Mouse (Mus musculus): ENCODE measurements around the gene Mical3. TPM values are rescaled to one million over a fixed set of nuclear protein-coding genes. Genes with fewer than 3 reads are reported as not detected.
A peak's percentile ranks its signal among the peaks of the same experiment; 100 is the strongest.
"Not testable (repeated sequence)": the region's sequence is repeated elsewhere in the genome, so short reads cannot be mapped to it uniquely, and the experiment has no call there.

The Mical3 gene
- total RNA-seq, 2 experiments from 2014 or later, result 114 to 124 TPM

DNA sequence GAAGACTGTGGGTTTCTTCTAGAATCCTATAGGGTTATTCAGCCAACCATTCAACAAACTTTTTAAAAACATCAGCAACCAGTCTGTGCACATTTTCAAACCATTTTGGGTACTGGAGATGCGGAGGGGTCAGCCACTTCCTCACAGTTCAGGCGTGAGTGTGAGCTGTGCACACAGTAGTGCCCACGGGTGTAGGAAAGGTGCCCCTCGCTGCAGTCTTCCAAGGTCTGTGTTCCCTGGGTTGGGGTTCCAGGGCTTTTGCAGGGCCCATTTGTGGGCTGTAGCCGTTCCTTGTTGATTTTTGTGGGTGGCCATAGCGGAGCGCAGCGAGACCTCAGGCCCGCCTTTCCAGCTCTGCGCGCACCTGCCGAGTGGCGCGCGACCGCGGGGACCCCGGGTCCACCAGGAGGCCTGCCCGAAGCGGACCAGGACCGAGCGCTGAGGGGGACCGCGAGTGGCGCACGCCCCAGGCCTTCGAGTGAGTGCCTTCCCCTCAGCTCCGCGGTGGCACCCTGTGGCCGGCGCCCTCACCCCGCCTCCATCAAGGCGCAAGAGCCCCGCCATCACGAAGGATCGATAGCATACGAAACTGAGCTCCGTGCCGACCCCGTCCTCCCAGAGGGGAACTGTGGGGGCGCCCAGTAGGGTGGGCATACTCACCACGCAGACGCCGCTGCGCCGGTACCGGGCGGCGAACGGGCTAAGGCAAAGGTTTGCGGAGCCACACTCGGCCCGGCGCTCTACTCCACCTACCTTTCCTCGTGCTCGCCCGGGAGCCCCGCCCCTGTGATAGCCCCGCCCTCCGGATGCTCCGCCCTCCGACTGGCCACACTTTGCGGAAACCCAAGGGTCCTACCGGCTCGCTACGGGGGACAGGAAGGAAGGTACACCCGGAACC lies 214.5 kb downstream of the Mical3 start, which contains the start of gene Bid:
Gene Bid, minus strand, starts transcription at position 780 of the 898 bp plus-strand sequence.
- DNase-seq, result peak; percentile 85 to 90
- intact Hi-C loops (cut with DNase I), result no loop called here

DNA sequence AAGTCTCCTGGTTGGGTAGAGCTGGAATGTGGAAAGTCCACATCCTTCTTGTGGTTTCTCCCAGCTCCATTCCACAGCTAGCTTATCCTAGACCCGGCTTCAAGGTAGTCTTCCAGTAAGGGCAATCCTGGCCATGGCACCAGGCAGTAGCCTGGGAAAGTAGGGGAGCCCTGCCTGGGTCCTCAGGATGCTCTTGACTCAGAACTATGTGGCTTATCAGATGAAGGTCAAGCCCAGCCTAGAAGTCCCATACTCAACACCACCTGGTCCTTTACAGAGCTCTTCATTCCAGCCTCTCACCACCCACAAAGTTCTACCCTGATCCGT lies 215.2 kb downstream of the Mical3 start:
- DNase-seq, result no peak
- intact Hi-C loops (cut with DNase I), result no loop called here

DNA sequence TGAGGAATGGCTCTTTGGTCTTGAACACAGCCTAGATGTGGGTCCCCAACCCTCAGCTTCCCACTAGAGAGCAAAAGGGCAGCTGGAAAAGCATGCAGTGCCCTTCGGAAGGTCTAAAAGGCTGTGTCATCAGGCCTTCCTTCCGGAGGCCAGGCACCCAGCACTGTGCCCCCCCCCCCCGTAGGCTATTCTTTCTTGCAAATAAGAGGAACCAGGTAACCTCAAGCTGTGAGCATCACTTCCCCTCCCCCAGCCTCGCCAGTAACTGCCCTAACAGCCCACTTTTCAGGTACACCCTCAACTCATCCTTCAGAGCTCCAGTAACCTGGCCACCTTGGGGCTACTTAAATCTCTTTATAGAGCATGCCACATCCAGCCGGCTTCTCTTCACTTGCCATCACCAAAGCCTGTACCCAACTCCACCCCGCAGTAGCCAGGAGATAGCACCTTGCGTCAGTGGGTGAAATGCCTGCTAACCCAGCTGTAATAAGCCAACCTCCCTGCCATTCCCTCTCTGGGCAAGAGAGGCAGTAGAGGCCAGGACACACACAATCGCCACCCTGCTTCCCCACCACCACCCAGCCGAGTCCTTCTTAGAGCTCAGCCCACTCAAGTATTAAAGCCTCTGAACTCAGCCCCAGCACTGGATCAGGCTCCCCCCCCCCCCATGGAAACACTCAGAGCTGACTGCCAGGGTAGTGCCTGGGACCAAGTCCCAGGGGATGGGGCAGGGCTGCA lies 215.7 kb downstream of the Mical3 start:
- intact Hi-C loops (cut with DNase I), result no loop called here
- no peak for DNase-seq

DNA sequence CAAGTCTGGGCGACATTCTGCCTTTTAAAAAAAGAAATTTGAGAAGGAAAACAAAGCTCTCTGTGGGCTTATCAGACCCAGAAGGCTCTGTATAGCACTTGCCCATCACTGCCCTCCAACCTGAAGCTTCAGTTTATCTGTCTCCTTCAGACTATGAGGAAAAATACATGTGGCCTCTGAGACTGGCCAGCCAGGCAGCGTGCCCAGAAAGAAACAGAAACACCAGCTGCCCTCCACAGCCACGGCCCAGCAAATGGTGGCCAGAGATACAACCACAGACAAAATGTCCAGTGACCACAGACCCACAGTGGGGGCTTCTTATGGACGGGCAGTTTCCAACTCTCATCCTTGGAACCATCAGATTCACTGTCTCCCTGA lies 216.3 kb downstream of the Mical3 start:
- intact Hi-C loops (cut with DNase I), result no loop called here
- no peak for DNase-seq

DNA sequence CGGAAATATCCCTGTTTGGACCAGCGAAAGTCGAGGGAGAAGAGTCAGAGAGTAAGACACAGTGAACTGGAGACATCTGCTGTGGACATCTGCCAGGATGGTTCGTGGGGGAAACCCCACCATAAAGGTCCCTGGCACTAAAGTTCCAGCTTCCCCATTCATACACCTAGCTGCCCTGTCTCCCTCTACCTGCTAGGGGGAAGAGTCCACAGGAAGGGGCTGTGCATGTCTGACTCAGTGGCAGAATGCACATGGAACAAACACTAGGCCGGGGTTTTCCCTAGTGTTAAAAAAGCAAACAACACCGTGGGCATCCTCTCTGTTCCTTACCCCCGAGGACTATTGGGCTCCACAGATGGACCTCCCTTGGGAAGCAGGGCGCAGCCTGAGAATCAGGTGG lies 217.0 kb downstream of the Mical3 start:
- intact Hi-C loops (cut with DNase I), result no loop called here

DNA sequence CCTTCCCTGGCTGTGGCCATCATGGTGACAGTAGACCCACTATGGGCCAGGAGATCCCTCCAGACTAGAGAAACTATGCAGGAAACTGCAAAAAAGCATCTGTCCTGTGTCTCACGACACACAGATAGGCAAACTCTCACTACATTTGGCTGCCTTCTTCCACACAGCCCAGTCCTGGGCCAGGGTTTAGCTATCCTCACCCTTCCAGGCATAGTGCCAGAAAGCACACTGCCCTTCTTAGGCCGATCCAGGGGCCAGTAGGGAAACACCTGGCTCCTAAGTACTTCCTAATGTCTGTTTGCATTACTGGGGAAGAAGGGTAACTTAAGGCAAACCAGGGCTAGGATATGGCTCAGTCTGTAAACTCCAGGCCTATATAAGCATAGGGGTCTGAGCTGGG lies 217.9 kb downstream of the Mical3 start:
- DNase-seq, result peak in 1 of 2 experiments; percentile 36
- intact Hi-C loops (cut with DNase I), result no loop called here

More for the DNA sequence above, 217.0 kb downstream of the Mical3 start:
- no peak for DNase-seq

DNA sequence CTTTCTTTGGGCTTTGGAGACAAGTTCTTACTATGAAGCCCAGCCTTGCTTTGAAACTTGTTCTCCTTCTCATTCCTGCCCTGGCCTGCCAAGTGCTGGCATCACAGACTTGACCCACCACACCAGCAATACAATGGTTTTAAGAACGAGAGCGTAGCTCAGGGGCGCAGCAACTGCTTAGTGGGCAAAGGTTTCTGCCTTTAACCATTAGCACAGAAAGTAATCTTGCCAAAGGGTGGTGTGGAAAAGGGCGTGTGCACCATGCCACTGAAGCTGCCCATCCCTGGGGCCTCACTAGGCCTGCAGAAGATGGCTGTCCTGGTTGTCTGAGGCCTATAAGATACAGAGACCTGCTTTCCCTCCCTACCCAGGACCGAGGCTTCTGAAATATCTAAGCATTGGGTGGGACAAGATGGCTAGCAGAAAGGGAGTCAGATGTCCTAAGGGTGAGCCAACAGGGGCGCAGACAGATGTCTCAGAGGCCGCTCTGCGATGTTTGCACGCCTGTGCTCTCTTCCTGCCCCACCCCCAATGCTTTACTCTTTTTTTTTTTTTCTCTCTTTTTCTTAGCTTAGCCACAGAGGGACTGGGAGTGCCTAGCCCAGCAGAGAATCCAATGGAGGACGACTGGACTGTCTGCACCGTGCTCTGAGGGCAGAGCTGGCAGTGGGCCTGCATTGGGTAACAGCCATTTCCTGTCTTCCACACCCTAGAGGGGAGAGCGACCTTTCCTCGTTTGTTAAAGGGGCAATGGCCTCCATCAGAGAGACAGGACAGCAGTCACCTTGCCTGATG lies 219.4 kb downstream of the Mical3 start:
- intact Hi-C loops (cut with DNase I), result no loop called here
- DNase-seq, result peak; percentile 23 to 37

DNA sequence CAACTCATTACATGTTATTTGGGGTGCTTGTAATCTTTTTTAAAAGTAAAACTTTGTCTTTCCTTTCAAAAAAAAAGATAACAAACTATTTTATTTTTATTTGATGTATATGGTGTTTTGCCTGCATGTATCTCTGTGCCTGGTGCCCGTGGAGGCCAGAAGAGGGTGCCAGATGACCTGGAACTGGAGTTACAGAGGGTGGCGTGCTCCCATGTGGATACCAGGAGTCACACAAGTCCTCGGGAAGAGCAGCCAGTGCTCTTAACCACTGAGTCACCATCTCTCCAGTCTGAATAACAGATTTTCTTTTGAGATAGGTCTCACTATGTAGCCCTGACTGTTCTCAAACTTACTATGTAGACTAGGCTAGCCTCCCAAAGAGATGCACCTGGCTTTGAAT lies 221.3 kb downstream of the Mical3 start:
- no peak for DNase-seq
- intact Hi-C loops (cut with DNase I), result no loop called here

DNA sequence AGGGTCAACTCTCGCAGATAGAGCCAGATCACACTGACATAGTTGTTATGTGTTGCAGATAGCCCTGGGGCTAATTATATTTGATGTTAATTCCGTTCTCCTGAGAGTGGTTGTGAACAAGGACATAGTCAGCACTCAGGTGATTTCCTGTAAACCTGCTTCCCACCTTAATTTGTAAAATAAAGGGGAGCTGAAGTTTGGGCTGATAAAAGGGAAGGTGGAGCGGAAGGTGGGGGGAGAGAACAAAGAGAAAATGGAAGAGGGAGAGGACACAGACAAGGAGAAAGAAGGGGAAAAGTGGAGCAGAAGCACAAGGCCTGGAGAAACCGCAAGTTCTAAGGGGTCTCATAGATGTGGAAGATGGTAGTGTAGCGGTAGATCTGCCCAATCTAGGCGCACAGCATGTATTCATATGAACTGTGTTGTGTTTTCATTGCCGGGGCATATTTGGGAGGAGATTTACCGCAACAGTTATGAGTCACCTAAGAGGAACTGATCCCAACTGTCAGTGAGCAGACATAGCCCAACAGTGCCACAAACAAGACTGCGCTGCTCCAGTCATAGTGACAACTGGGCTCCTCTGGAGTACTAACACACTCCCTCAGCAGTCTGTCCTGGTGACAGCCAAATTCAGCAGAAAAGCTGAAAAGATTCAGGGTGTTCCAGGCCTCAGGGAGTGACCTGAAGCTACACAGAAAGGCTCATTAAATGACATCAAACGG lies 222.8 kb downstream of the Mical3 start:
- intact Hi-C loops (cut with DNase I); DNase-seq: not testable (repeated sequence)

DNA sequence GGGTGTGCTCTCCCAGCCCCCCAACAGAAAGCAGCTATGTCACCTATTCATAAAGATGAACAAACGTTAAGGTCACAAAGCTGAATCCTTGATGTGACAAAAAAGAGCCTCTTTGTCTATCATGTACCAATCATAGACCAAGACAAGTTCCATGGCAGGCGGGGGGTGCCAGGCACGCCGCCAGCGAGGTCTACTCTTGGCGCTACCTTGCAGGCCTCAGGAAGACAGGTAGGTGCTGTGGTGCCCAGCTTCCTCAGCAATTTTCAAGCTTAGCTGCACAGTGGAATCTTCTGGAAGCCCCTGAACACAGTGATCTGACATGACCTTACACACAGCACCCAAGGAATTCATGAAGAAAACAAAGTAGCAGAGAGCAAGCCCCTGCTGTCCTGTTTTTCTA lies 224.3 kb downstream of the Mical3 start:
- DNase-seq, result no peak
- intact Hi-C loops (cut with DNase I), result no loop called here

DNA sequence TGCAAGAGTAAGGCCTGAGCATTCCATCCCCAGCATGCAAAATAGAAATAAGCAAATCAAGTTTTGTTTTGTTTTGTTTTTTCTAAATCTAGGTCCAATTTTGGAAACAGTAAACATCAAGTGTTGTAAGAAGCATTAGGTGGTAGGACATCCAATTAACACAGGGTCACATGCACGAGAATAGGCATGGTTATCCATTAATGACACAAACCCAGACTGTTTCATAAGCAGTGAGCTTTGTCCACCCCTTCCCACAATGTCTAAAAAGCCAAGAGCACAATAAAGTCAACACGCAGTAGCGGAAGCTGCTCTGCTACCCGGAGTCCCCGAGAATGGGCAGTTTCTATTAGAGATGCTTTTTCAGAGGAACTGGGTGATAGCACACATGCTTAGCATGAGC lies 225.7 kb downstream of the Mical3 start:
- intact Hi-C loops (cut with DNase I), result no loop called here
- DNase-seq, result no peak

DNA sequence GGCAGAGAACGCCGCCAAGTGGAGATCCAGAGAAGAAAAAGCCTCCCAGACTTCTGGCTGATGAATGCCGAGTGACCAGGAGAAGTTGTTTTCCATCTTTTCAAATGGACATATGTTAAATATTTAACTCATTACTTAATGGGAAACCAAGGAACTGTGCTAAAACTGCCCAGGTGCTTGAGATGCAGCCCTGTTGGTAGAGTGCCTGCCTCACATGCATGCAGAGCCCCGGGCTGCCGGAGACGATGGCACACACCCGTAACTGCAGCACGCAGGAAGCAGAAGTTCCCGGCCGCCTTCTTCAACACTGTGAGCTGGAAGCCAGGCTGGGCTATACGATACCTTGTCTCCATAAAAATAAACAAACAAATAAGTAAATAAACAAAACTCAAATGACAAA lies 226.8 kb downstream of the Mical3 start:
- intact Hi-C loops (cut with DNase I), result loop anchor here (5.0 kb wide), 1 partner anchor 228 kb away; the partner anchor contains the start of gene Mical3
- DNase-seq, result no peak

DNA sequence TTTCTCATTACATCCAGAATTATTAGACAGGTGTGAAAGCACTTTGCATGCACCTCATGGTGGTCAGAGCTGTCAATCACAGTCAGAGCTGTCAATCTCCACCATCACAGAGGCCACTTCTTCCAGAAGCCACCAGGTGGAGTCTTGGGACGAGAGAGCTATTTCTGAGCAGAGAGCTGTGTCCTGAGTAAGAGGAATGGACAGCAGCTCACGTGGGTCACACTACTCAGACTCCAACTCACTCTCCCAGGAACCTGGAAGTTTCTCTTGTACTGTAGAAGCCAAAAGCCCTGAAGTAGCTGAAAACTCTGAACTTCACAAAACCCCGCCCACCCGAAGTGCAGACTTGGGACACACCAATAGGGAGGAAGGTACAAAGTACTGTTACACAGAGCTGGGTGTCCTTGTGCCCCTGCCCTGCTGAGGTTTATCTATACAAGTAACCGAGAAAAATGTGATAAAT lies 227.3 kb downstream of the Mical3 start:
- intact Hi-C loops (cut with DNase I), result loop anchor here (5.0 kb wide), 1 partner anchor 229 kb away; the partner anchor contains the start of gene Mical3
- DNase-seq, result peak in 1 of 2 experiments; percentile 40

DNA sequence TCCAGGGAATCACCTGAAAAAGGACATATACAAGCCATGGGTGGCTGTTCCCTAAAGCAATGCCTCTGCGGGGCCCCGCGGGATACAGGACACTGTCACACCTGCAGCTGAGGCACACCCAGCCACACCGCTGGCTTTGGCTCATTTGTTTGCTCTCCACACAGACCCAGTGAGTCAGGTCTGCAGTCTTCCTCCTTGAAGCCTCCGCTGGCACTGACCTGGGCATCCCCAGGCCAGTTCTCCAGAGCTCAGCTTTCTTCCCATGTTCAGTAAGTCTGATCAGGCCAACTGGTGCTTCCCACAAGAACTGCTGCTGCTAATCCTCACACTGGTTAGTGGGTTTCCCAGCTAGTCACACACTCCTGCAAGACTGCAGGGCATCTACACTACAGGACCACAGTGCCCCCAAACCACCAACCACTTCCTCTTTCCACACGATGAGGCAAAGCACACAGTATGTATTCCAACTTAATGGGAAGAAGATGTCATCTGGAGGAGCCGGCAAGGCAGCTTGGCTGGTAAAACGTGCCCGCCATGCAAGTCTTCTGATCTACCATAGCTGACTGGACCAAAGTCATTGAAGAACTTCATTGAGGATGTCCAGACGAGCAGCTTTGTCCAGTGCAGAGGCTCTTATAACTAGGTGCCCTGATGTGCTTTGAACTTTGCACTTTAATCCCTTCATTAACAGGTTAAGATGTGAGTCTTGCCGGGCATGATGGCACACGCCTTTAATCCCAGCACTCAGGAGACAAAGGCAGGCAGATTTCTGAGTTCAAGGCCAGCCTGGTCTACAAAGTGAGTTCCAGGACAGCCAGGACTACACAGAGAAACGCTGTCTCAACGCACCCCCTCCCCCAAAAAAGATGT lies 228.8 kb downstream of the Mical3 start:
- intact Hi-C loops (cut with DNase I), result loop anchor here (2.0 to 5.0 kb wide), 2 partner anchors 230 to 277 kb away; partner anchors contain the start of gene Mical3

DNA sequence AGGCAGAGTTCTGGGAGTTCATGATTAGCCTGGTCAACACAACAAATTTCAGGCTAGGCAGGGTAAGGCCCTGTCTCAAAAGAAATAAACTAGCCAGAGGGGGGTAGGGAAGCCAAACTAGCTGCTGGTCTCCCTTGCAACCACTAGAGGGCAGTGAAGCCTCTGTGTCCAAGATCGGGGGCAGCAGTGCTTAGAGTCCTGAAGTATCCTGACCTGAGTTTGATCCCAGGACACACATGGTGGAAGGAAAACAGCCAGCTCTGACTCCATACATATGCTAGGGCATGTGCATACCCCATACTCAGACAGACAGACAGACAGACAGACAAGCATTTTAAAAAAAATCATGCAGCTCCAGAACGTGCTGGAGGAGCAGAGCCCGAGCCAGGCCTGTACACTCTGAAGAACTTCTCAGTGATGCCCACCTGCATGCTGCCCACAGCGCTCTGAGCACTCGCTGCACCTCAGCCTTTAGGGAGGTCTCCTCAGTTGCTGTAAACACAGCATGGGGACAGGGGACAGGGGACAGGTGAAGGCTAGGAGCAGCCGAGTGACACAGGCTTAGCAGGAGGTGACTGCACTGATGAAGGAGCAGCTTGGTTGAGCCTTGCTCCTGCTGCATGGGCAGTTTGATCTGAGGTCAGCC lies 232.5 kb downstream of the Mical3 start:
- DNase-seq, result peak; percentile 28 to 64
- intact Hi-C loops (cut with DNase I), result no loop called here

More for the DNA sequence above, 228.8 kb downstream of the Mical3 start:
- no peak for DNase-seq

DNA sequence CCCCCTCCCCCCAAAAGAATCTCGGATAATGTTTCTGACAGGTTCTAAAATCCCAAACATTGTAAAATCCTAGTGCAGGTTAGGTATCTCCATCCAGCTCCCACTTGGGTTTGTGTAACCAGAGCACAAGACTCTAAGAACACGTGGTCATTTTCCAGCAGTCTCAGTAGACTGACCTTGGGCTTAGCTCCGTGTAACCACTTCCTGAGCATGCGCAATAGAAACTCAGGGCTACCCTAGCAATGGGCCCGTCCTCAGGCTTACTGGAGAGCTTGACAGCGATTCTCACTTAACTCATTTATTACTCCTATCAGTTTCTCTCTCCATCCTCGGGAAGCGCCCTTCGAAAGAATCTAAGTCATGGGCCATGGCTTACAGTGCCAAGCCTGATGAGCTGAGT lies 236.3 kb downstream of the Mical3 start:
- no peak for DNase-seq
- intact Hi-C loops (cut with DNase I), result no loop called here

DNA sequence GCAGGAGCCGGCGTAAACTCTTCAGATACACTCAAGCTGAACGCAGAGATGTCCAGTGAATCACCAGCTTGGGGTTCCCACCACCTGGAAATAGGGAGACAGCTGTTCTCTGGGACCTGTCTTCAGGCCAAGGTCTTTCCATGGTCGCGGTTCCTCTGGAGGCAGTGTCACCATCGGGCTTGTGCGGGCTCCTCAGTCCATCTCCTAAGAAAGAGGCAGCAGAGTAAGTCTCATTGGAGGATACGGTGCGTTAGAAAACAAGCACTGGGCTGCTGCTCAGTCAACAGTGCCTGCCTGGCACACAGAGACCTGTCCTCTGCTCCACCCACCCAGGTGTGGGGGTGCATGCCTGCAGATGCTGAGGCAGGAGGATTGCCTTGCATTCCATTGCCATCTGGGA lies 236.7 kb downstream of the Mical3 start:
- intact Hi-C loops (cut with DNase I), result no loop called here
- no peak for DNase-seq

DNA sequence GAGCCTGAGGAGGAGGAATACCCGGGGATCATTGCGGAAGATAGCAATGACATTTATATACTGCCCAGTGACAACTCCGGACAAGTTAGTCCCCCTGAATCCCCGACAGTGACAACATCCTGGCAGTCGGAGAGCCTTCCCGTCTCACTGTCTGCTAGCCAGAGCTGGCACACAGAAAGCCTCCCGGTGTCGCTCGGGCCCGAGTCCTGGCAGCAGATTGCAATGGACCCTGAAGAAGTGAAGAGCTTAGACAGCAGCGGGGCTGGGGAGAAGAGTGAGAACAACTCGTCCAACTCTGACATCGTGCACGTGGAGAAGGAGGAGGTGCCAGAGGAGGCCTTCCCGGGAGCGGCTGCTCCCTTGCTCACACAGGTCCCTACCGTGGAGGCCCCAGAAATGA lies 244.1 kb downstream of the Mical3 start:
- intact Hi-C loops (cut with DNase I), result no loop called here
- DNase-seq, result no peak

Measured in heart, postnatal 14 days (tissue).